ENCODE assay signal across 8 mouse cellular contexts in genomic region chr2:131955264-131955663, GRCm38 (mm10). TPM values are rescaled to one million over a fixed set of nuclear protein-coding genes. Genes with fewer than 3 reads are reported as not detected.
DNase-seq lines count a peak whose midpoint lies in the region; ATAC-seq lines count a peak whose summit lies in the region.

No protein-coding gene starts in this region.

- peak; percentile 71 for ATAC-seq in megakaryocyte-erythroid progenitor cell, adult 5-6 weeks (replicated peaks; ENCODE audit: low FRiP score, low TSS enrichment, poor library complexity, severe bottlenecking)

- H3K4me1 ChIP-seq in limb, embryonic 10.5 days = peaks cover 19% of the 10 kb centered on the region

- no peak overlapping the region for H3K27ac ChIP-seq in limb, embryonic 10.5 days

- peak; percentile 9 for DNase-seq in kidney, adult 11 months
- no peak for DNase-seq in kidney, adult 8-10 months
- DNase-seq in c-Kit-positive CD71-negative TER-119-negative erythroid progenitor cells, embryonic 14.5 days (ENCODE audit: low read depth) = peak; percentile 20
- DNase-seq in heart, postnatal 10 days = peak; percentile 43 to 51
- peak; percentile 36 for DNase-seq in limb, embryonic 10.5 days (ENCODE audit: low spot score)
- DNase-seq in thymus, postnatal 0 days (ENCODE audit: low spot score) = peak; percentile 37
- no peak for DNase-seq in cerebellum, adult 11-12 months

- H3K9me3 ChIP-seq in limb, embryonic 10.5 days (replicated peaks) = no peaks in the 10 kb centered on the region

- intact Hi-C loops in heart, postnatal 10 days (cut with DNase I) = no loop called here

- no peaks in the 10 kb centered on the region for H3K36me3 ChIP-seq in limb, embryonic 10.5 days

- peak overlapping the region; percentile 41 for H3K4me3 ChIP-seq in limb, embryonic 10.5 days

- 3% methylated on average over 17 of the region's 17 CpGs for WGBS in limb, embryonic 10.5 days

- H3K27me3 ChIP-seq in limb, embryonic 10.5 days (ENCODE audit: low read depth, poor library complexity, severe bottlenecking) = peaks cover 56% of the 10 kb centered on the region

RNA-seq across cellular contexts. Expression of gene Prnd, which starts 4.6 kb away (rescaled TPM):
- 10 to 100 TPM; 16.1 to 26.7 TPM for total RNA-seq in heart, postnatal 10 days (2021)
- 11.0 and 13.7 TPM in 2 replicates for polyA plus RNA-seq in limb, embryonic 10.5 days (2016; fragmentation: Nextera tagmentation; extraction: Ambion mirVana)
- total RNA-seq in megakaryocyte-erythroid progenitor cell, adult 5-6 weeks (2014; fragmentation: Nextera tagmentation) = not detected in 2 replicates
- not detected in 2 replicates for total RNA-seq in megakaryocyte-erythroid progenitor cell, adult 5-6 weeks (2017)
- 3.4 and 4.0 TPM in 2 replicates for polyA plus RNA-seq in thymus, postnatal 0 days (2015; fragmentation: Nextera tagmentation; extraction: Ambion mirVana)

RNA-seq across cellular contexts. Expression of gene Prn, which starts 45.5 kb away (rescaled TPM):
- 1 to 10 TPM; 1.4 to 6.6 TPM for total RNA-seq in heart, postnatal 10 days (2021)
- not detected in 2 replicates for polyA plus RNA-seq in limb, embryonic 10.5 days (2016; fragmentation: Nextera tagmentation; extraction: Ambion mirVana)
- not detected in 2 replicates for total RNA-seq in megakaryocyte-erythroid progenitor cell, adult 5-6 weeks (2014; fragmentation: Nextera tagmentation)
- total RNA-seq in megakaryocyte-erythroid progenitor cell, adult 5-6 weeks (2017) = not detected in 2 replicates
- not detected in 2 replicates for polyA plus RNA-seq in thymus, postnatal 0 days (2015; fragmentation: Nextera tagmentation; extraction: Ambion mirVana)

RNA-seq across cellular contexts. Expression of gene Prnp, which starts 45.5 kb away (rescaled TPM):
- 100 to 1,000 TPM in 1 of 2 experiments, 10 to 100 TPM in 1; 83.6 to 102 TPM for total RNA-seq in heart, postnatal 10 days (2021)
- polyA plus RNA-seq in limb, embryonic 10.5 days (2016; fragmentation: Nextera tagmentation; extraction: Ambion mirVana) = 9.8 and 19.3 TPM in 2 replicates
- 7.6 and 8.8 TPM in 2 replicates for total RNA-seq in megakaryocyte-erythroid progenitor cell, adult 5-6 weeks (2014; fragmentation: Nextera tagmentation)
- total RNA-seq in megakaryocyte-erythroid progenitor cell, adult 5-6 weeks (2017) = 14.2 and 14.3 TPM in 2 replicates
- polyA plus RNA-seq in thymus, postnatal 0 days (2015; fragmentation: Nextera tagmentation; extraction: Ambion mirVana) = 43.3 and 46.2 TPM in 2 replicates

Comparison
In these comparisons a context has a peak if more than half of its experiments do, and no peak if none do; other contexts are left out.
1. DNase-seq: peak in kidney, adult 11 months (single experiment), c-Kit-positive CD71-negative TER-119-negative erythroid progenitor cells, embryonic 14.5 days (single experiment), heart, postnatal 10 days (2 of 2), limb, embryonic 10.5 days (single experiment) and thymus, postnatal 0 days (single experiment); none in kidney, adult 8-10 months (0 of 2) and cerebellum, adult 11-12 months (single experiment).
2. RNA of gene Prnd, which starts 4.6 kb away (total RNA-seq): 16.1 to 26.7 TPM in heart, postnatal 10 days; not detected in megakaryocyte-erythroid progenitor cell, adult 5-6 weeks; every median in the first group is over 10 times any median in the second.
3. RNA of gene Prnp, which starts 45.5 kb away (total RNA-seq): 83.6 to 102 TPM in heart, postnatal 10 days; 7.6 to 14.3 TPM in megakaryocyte-erythroid progenitor cell, adult 5-6 weeks; every median in the first group is over 4 times any median in the second.